Mouse (Mus musculus) gastrocnemius, postnatal 25 days (tissue): ENCODE data around the gene Mtg2. TPM values are rescaled to one million over a fixed set of nuclear protein-coding genes. Genes with fewer than 3 reads are reported as not detected.

Experiments used
- total RNA-seq, 2 experiments: library from RNA; stranded (reverse); gene quantifications; 1 replicate in 1 of 2; 2 replicates in 1 of 2; pipeline ENCODE4 v1.2.3; 2021

Mtg2 gene
- total RNA-seq, 2 experiments from 2014 or later, result 12.5 to 13.2 TPM

Other genes with a start within 250 kb of the Mtg2 start
- gene Taf4, start 93.9 kb upstream of the Mtg2 start, total RNA-seq, result 1 to 10 TPM; 7.2 to 9.9 TPM
- 10 to 100 TPM; 39.7 to 43.9 TPM for gene Lsm14b, start 45.6 kb upstream of the Mtg2 start, total RNA-seq
- 100 to 1,000 TPM; 115 to 123 TPM for gene Psma7, start 28.2 kb upstream of the Mtg2 start, total RNA-seq
- gene Ss18l1, start 28.1 kb upstream of the Mtg2 start, total RNA-seq, result 1 to 10 TPM; 1.7 to 2.2 TPM
- gene Hrh3, start 33.9 kb downstream of the Mtg2 start, total RNA-seq, result not detected
- gene Osbpl2, start 48.7 kb downstream of the Mtg2 start, total RNA-seq, result 10 to 100 TPM; 15.4 to 16.0 TPM
- 100 to 1,000 TPM in 1 of 2 experiments, 10 to 100 TPM in 1; 88.2 to 102 TPM for gene Adrm1, start 100.9 kb downstream of the Mtg2 start, total RNA-seq
- 10 to 100 TPM in 1 of 2 experiments, 1 to 10 TPM in 1; 8.0 to 10.0 TPM for gene Lama5, start 155.3 kb downstream of the Mtg2 start, total RNA-seq
- gene Rps21, start 186.8 kb downstream of the Mtg2 start, total RNA-seq, result 100 to 1,000 TPM; 342 to 348 TPM
- gene Cables2, start 202.9 kb downstream of the Mtg2 start, total RNA-seq, result 10 to 100 TPM in 1 of 2 experiments, 1 to 10 TPM in 1; 8.6 to 10.7 TPM
- gene Rbbp8nl, start 219.3 kb downstream of the Mtg2 start, total RNA-seq, result not detected